Mouse (Mus musculus) right cerebral cortex, postnatal 14 days (tissue): ENCODE measurements at regions not wholly inside any gene's neighbourhood (a gene's known extent, or its start where the extent isn't known, plus 50 kb on each side); places are given as distances from the start of the nearest gene placed in this dataset.
A peak's percentile ranks its signal among the peaks of the same experiment; 100 is the strongest.

Source experiments
- DNase-seq: peaks from one replicate; pipeline ENCODE4 v3.0.0; 2022

- DNase-seq = no peak
These were observed 882.3 kb downstream of the Gsdmc2 start for GRCm38 (mm10) chr15:62962681-62963080.

DNA sequence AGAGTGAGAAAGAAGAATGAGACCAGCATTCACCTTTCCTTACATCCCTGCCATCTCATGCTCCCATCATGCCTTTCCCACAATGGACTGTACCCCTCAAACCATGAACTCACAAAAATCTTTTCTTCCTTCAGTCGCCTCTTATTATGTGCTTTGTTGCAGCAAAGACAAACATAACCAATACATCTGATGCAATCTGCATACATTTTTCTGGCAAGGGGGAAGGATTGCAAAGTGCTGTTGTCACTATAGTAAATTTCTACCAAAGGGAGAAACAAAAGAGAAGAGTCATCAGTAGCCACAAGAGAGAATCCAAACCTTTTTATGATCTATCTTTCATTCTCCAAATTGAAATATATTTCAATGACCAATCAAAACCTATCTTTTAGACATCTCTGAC is 884.4 kb downstream of the Gsdmc2 start:
- no peak for DNase-seq

DNA sequence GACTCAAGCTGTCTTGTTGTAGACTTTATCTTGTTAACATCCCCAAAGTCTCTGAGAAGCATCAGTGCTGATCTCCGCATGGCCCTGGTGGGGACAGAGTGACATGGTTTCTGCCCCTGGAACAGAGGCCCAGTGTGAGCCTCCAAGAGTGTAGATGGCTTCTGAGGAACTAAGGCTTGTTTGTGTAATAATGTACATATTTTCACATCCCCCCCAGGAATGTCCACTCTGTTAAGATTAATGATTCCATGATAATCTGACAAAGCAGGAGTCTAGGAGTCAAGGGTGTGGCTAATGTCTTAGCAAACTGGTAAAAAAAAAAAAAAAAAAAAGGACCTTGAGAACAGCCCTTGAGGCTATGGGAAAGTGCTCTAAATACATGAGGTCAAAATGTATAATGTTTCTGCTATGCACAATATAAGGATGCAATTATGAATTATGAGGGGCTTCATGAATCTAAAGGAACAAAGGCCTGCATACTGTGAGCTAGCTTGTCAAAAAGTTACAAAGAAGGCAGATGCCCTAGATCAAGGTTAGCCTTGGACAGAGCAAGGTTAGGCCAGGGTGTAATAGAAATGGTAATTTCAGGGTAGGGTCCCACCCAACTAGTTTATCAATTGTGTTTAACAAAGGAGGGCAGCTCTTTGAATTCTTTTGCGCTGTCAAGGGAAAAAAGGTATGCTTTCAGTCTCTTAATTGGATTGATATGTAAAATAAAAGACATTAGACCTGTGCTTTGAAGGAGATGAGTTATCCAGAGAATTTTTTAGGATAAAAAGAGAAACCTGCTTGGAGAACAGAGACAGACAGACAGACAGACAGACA is 886.3 kb downstream of the Gsdmc2 start:
- no peak for DNase-seq

GRCm38 (mm10) chr15:62954889-62955288 is 890.1 kb downstream of the Gsdmc2 start:
- DNase-seq = no peak

DNA sequence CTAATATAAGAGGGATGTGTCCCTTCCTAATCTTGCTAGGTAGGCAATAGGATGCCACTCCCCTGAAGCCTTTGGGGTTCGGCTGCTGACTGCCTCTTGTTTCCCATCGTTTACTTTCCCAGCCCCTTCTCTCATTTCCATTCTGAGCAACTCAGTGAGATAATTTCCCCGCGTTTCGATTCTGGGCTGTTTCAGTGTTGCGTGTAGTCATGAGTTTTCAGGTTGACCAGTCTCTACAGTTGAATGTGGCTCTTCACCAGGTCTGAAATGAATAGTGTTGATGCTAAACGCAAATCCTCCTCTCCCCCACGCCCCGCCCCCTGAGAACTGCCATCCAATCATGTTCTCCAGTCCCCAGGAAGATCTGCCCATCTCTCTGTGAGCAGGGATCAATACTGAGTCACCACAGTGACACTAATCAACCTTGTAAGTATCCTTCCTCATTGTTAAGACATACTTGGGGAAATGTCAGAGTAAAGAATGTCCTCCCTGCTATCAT is 890.6 kb downstream of the Gsdmc2 start:
- DNase-seq = no peak

DNA sequence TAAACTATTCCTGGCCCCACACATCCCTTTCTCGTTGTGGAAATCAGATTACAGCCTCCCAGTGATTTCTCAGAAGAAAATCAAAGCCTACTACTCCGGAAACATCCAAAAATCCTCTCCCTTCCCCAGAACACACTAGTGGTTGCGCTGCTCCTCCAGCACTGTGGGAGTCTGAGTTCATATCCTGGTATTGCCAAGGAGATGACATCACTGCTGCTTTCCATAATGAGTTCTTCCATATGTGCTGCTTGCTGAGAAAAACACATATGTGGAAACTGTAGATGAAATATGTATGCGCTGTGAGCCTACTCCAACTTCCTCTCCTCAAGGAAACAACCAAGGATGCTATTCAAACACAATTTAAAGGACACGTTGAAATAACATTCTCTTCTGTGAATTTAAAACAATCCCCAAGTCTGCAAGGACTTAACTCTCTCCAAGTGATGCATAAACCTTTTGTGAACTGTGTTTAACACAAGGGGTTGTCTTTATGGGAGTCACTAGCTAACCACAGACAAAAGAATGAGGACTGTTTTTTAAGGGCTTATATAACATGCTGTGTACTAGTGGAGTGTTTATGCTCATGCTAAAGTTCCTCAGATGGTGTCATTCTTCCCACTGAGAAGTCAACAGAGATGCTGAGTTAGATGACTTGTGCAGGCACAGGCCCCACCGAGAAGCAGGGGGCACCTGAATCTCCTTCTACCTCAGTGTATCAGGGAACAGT is 891.6 kb downstream of the Gsdmc2 start:
- DNase-seq = peak; percentile 11

- no peak for DNase-seq
These were observed 892.3 kb downstream of the Gsdmc2 start for GRCm38 (mm10) chr15:62952487-62953214.

- no peak for DNase-seq
These were observed 905.6 kb downstream of the Gsdmc2 start for GRCm38 (mm10) chr15:62939416-62939815.

- no peak for DNase-seq
These were observed 907.2 kb downstream of the Gsdmc2 start for GRCm38 (mm10) chr15:62937756-62938155.

GRCm38 (mm10) chr15:62934522-62935189 is 910.3 kb downstream of the Gsdmc2 start:
- no peak for DNase-seq

- no peak for DNase-seq
These were observed 924.5 kb downstream of the Gsdmc2 start for GRCm38 (mm10) chr15:62920520-62920919.

DNA sequence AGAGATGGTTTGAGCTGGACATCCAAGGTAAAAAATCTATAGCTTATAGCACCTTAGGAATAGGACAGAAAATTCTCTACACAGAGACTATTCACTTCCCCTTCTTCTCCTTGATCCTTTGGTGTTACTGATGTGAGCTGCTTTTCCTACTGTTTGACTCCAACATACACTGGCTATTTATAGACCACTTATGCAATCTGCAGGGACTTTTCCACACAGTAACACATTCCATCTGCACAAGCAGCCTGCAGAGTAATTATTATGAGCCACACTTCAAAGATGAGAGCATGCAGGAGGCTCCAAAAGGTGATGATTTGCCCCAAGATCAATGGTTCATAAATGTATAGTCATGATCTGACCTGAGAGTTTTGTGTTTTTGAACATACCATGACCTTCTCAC is 925.7 kb downstream of the Gsdmc2 start:
- DNase-seq = no peak

GRCm38 (mm10) chr15:62908379-62908778 is 936.6 kb downstream of the Gsdmc2 start:
- no peak for DNase-seq

- no peak for DNase-seq
These were observed 937.8 kb downstream of the Gsdmc2 start for GRCm38 (mm10) chr15:62907181-62907580.

DNA sequence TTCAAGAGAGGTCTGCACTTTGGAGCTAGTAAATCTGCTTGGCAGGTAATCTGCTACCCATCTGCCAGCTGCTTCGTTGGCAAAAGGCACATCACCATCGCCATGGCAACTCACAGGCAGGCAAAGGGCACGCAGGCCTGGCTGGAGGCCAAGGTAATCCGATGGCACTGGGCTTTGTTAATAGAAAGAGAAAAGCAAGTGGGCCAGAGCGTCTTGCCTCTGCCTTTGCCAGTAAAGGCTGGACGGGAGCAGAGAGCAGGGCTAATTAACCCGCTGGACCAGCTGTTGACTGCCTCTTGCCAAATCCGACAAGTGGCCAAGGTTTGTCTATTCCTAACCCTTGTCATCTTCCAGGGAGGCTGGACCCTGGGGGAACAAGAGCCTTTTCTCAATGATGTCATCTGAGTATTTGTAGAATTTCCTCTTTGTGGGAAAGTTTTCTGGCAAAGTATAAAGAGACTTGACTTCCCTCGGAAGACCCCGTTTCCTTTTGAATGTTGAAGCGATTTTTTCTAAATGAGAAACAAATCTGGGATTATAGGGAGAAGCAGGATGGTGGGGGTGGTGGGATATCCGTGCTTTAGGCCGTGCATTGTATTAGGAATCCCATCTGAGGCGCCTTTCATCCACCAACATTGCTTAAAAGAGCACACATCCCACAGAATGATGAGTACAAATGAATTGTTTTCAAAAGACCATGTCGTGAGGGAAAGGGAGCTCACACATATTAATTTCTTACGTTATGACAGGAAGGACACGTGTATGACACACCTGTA is 941.7 kb downstream of the Gsdmc2 start:
- peak; percentile 82 for DNase-seq

GRCm38 (mm10) chr15:62901955-62902354 is 943.0 kb downstream of the Gsdmc2 start:
- DNase-seq = no peak

- DNase-seq = no peak
These were observed 955.2 kb downstream of the Gsdmc2 start for GRCm38 (mm10) chr15:62889798-62890197.

GRCm38 (mm10) chr15:62885331-62885730 is 959.6 kb downstream of the Gsdmc2 start:
- no peak for DNase-seq

DNA sequence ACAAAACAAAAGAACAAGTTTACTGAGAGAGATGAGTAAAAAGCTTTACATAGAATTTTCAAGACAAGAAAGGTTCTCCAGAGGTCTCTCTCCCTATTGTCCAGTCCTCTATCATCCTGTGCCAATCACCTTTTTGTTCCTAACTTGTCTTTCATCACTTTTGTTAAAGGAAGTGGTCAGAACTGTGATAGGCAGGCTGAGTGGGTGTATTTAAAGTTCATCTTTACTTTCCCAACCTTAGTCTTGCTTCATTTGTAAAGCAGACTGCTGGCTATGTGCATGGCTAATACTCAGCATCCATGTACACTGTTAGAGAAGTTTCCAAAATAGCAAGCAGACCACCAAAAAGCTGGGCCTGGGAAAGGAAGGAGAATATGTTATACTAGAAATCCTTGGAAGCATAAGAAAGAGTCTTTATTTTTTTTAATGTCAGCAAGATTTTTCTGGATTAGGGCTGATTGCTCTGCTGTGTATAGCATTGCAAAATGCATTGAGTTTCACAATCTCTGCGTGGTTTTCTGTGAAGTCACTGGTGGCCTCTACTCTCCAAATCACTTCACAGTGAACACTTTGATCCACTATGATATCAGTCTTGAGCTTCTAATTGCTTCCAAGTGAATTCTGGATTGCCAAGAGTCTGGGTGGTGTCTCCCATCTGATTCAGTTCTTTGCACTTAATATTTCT is 973.8 kb downstream of the Gsdmc2 start:
- DNase-seq = no peak

DNA sequence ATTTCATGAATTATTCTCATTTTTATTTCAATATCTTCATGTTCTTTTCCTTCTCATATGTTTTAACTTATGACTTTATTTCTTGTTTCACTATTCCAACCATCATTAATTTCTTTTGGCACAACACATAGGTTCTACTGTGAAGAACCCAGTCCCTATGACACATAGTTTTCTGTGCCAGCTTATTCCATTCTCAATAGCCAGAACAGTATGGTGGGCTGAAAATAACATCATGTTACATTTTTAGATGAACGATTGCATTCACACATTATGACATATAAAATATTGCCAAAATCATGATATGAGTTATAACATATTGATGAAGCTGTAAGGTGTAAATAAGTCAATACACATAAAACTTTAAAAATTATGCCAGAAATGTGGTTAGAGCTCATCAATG is 982.4 kb downstream of the Gsdmc2 start:
- no peak for DNase-seq

GRCm38 (mm10) chr15:62861422-62861821 is 983.6 kb downstream of the Gsdmc2 start:
- no peak for DNase-seq
